Mouse (Mus musculus): Measurements from ENCODE around the gene Scube1. TPM values are rescaled to one million over a fixed set of nuclear protein-coding genes. Genes with fewer than 3 reads are reported as not detected.

Scube1 gene
- polyA plus RNA-seq, 1 experiment from 2014 or later: 32.9 TPM

- 0 out of 2 replicates have a peak, but pooled peaks cover 6% of the 10 kb centered on the region for H3K27me3 ChIP-seq (ENCODE audit: control insufficient read depth, insufficient read depth, low read length)
- H3K27ac ChIP-seq (ENCODE audit: low read depth, low read length): peak overlapping the region; percentile 45
These were observed 498 bp downstream of the Scube1 start for GRCm38 (mm10) chr15:83724160-83724885.

DNA sequence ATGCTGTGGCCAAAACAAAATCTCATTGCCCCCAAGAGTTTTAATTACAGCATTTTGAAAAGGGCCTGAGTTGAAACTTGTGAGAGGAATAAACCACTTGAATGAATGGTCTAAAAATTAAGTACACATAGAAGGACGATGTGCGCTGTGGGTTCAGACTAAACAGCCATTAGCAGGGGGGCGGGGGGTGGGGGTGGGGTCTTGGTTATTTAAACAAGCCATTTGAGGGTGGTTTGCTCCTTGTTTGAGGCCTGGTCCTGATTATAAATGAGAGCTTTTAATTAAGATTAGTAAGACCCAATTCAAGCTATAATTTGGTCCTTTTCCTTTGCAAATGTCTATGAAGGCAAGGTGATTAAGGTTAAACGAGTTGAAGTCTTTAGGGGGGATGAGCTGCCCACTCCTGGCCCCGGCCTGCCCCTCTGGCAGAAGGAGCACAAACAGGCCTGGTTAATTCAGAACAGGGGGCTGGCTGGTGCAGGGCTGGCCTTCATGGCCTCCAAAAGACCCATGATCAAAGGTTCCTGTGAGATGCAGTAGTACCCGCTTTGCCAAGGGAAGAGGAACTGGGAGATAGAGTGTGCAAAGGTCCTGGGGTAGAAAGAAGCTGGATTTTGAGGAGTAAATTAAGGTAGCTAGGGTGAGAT lies 9.1 kb downstream of the Scube1 start:
- no peaks in the 10 kb centered on the region for H3K9me3 ChIP-seq (ENCODE audit: control insufficient read depth, low read length)
- no peak overlapping the region for H3K4me3 ChIP-seq (ENCODE audit: low read depth, low read length)
- no peaks in the 10 kb centered on the region for H3K27me3 ChIP-seq (ENCODE audit: control insufficient read depth, insufficient read depth, low read length)
- no peak overlapping the region for H3K27ac ChIP-seq (ENCODE audit: low read depth, low read length)
- H3K4me2 ChIP-seq (ENCODE audit: low read depth): no peak overlapping the region
- H3K9ac ChIP-seq (ENCODE audit: low read length): no peak overlapping the region
- 64% methylated on average over 6 of the region's 6 CpGs for WGBS
- no peak for ATAC-seq (ENCODE audit: insufficient read depth, low FRiP score, low TSS enrichment)
- peaks cover 7% of the 10 kb centered on the region for H3K4me1 ChIP-seq (ENCODE audit: control insufficient read depth, insufficient read depth, low read length)
- DNase-seq (ENCODE audit: low spot score): no peak
- peaks cover 6% of the 10 kb centered on the region for H3K36me3 ChIP-seq (ENCODE audit: control insufficient read depth, insufficient read depth, low read length)

More at GRCm38 (mm10) chr15:83724160-83724885, 498 bp downstream of the Scube1 start:
- peak overlapping the region; percentile 53 for H3K9ac ChIP-seq (ENCODE audit: low read length)
- H3K4me3 ChIP-seq (ENCODE audit: low read depth, low read length): peak overlapping the region; percentile 66
- H3K36me3 ChIP-seq (ENCODE audit: control insufficient read depth, insufficient read depth, low read length): peaks cover 3% of the 10 kb centered on the region
- H3K4me1 ChIP-seq (ENCODE audit: control insufficient read depth, insufficient read depth, low read length): peaks cover 21% of the 10 kb centered on the region
- DNase-seq (ENCODE audit: low spot score) (peak; percentile 47), ATAC-seq (ENCODE audit: insufficient read depth, low FRiP score, low TSS enrichment) (peak; percentile 46)
- H3K4me2 ChIP-seq (ENCODE audit: low read depth): peak overlapping the region; percentile 79
- no peaks in the 10 kb centered on the region for H3K9me3 ChIP-seq (ENCODE audit: control insufficient read depth, low read length)
- WGBS: under 1% methylated on average over 46 of the region's 61 CpGs

DNA sequence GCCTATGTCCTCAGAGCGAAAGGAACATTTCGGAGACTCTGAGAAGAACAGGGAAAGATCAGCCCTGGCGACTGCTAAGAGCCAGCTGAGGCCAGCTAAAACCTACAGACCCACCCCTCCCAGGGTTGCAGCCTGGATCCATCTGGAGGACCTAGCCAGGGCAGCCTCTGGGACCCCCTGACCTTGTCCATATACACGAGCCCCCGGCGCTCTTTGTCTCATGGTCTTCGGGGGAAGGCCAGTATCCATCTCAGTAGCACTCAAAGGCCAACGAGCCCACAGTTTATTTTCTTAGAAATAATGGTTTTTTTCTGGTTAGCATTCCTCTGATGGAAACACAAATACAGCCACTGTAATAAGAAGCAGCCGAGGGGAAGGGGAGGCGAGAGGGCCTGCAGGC lies 12.0 kb downstream of the Scube1 start:
- H3K4me2 ChIP-seq (ENCODE audit: low read depth): no peak overlapping the region
- H3K36me3 ChIP-seq (ENCODE audit: control insufficient read depth, insufficient read depth, low read length): peaks cover 2% of the 10 kb centered on the region; the same call in 1 of the 2 replicates
- no peak overlapping the region for H3K27ac ChIP-seq (ENCODE audit: low read depth, low read length)
- H3K27me3 ChIP-seq (ENCODE audit: control insufficient read depth, insufficient read depth, low read length): no peaks in the 10 kb centered on the region
- H3K4me3 ChIP-seq (ENCODE audit: low read depth, low read length): no peak overlapping the region
- H3K9me3 ChIP-seq (ENCODE audit: control insufficient read depth, low read length): no peaks in the 10 kb centered on the region
- peaks cover 14% of the 10 kb centered on the region for H3K4me1 ChIP-seq (ENCODE audit: control insufficient read depth, insufficient read depth, low read length)
- H3K9ac ChIP-seq (ENCODE audit: low read length): no peak overlapping the region
- 77% methylated on average over 10 of the region's 10 CpGs for WGBS
- DNase-seq (ENCODE audit: low spot score) (no peak), ATAC-seq (ENCODE audit: insufficient read depth, low FRiP score, low TSS enrichment) (no peak)

- H3K9me3 ChIP-seq (ENCODE audit: control insufficient read depth, low read length): no peaks in the 10 kb centered on the region
- no peaks in the 10 kb centered on the region for H3K27me3 ChIP-seq (ENCODE audit: control insufficient read depth, insufficient read depth, low read length)
- no peak overlapping the region for H3K4me2 ChIP-seq (ENCODE audit: low read depth)
- peaks cover 2% of the 10 kb centered on the region; the same call in 1 of the 2 replicates for H3K36me3 ChIP-seq (ENCODE audit: control insufficient read depth, insufficient read depth, low read length)
- H3K4me3 ChIP-seq (ENCODE audit: low read depth, low read length): no peak overlapping the region
- no peak for ATAC-seq (ENCODE audit: insufficient read depth, low FRiP score, low TSS enrichment)
- peaks cover 14% of the 10 kb centered on the region for H3K4me1 ChIP-seq (ENCODE audit: control insufficient read depth, insufficient read depth, low read length)
- DNase-seq (ENCODE audit: low spot score): no peak
- WGBS: 88% methylated on average over 5 of the region's 5 CpGs
- H3K9ac ChIP-seq (ENCODE audit: low read length): no peak overlapping the region
- no peak overlapping the region for H3K27ac ChIP-seq (ENCODE audit: low read depth, low read length)
These were observed 12.5 kb downstream of the Scube1 start for GRCm38 (mm10) chr15:83712361-83712760.

DNA sequence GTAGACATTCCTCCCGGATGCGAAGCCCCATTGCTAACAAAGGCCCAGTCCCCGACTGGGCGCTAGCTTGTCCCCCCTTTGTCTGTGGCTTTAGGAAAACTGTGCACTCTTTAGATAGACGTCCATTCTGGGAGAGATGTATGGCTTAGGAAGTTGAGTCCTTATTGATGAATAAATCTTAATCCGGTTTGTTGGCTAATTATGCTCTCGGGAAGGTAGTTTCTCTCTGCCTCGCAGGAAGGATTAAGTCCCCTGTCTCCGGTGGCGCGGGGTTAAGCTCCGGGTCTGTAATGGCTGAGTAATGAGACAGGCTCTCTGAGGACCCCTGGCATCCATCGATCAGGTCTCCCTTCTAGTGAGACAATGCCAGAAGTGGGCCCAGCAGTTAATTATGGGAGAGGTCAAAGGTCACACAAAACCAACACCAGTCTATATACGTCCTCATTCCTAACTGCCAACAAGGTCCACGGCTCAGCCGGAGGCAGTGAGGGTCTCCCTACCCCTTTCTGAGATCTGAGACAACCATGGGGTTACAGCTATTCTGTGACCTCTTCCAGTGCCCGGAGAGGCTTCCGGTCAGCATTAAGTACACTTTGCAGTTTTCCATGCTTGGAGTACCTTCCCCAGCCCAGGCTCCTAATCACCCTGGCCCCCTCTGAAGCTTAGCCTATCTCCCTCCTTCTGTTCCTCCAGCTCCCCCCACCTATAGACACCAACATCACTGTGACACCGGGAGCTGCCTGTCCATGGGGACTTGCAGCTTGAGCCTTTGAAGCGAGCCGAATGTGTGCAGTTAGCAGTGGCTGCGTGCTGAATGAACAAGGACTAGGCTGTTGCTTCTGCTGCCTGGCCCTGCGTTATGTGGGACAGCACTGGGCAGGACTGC lies 14.7 kb downstream of the Scube1 start:
- Histone ChIP-seq H3K36me3 (ENCODE audit: control insufficient read depth, insufficient read depth, low read length) (peaks cover 2% of the 10 kb centered on the region; the same call in 1 of the 2 replicates), H3K27ac (ENCODE audit: low read depth, low read length) (no peak overlapping the region), H3K4me2 (ENCODE audit: low read depth) (peak overlapping the region; percentile 9; the same call in 1 of the 2 replicates), H3K9me3 (ENCODE audit: control insufficient read depth, low read length) (no peaks in the 10 kb centered on the region), H3K9ac (ENCODE audit: low read length) (no peak overlapping the region), H3K4me1 (ENCODE audit: control insufficient read depth, insufficient read depth, low read length) (peaks cover 18% of the 10 kb centered on the region), H3K27me3 (ENCODE audit: control insufficient read depth, insufficient read depth, low read length) (no peaks in the 10 kb centered on the region), H3K4me3 (ENCODE audit: low read depth, low read length) (no peak overlapping the region)
- DNase-seq (ENCODE audit: low spot score) (peak; percentile 70), ATAC-seq (ENCODE audit: insufficient read depth, low FRiP score, low TSS enrichment) (peak; percentile 48; the same call in 1 of the 2 replicates)
- 9% methylated on average over 23 of the region's 23 CpGs for WGBS

DNA sequence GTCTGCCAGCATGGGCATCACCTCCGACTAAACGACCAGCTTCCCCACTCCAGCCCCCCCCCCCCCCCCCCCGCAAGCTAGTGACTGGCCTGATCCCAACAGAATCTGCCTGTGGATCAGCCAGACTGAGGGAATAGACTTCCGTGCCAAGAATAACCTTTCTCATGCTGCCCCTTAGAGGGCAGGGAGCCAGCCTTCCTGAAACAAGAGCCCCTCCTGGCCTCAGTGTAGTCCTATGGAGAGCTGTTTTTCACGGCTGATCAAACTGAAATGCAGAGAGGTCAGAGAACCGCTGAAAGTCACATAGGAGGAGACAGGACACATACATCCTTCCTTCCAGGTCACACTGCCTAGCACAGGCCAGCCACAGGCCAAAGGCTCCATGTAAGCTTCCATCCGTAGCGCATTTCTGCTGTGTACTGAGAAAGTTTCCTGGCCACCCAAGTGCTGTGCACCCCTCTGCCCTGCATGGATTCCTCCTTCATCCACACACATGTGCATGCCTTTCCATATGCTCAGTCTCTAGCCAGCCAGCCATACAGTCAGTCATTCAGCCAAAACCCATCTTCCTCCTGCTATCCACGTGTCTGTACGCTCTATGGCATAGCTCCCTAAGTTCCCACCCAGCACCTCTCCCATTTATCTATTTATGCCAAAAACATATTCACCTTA lies 18.2 kb downstream of the Scube1 start:
- H3K27ac ChIP-seq (ENCODE audit: low read depth, low read length): no peak overlapping the region
- H3K36me3 ChIP-seq (ENCODE audit: control insufficient read depth, insufficient read depth, low read length): peaks cover 6% of the 10 kb centered on the region
- no peak overlapping the region for H3K4me3 ChIP-seq (ENCODE audit: low read depth, low read length)
- H3K9ac ChIP-seq (ENCODE audit: low read length): no peak overlapping the region
- no peaks in the 10 kb centered on the region for H3K9me3 ChIP-seq (ENCODE audit: control insufficient read depth, low read length)
- no peaks in the 10 kb centered on the region for H3K27me3 ChIP-seq (ENCODE audit: control insufficient read depth, insufficient read depth, low read length)
- ATAC-seq (ENCODE audit: insufficient read depth, low FRiP score, low TSS enrichment) (no peak), DNase-seq (ENCODE audit: low spot score) (no peak)
- WGBS: 38% methylated on average over 9 of the region's 10 CpGs
- peaks cover 16% of the 10 kb centered on the region for H3K4me1 ChIP-seq (ENCODE audit: control insufficient read depth, insufficient read depth, low read length)
- no peak overlapping the region for H3K4me2 ChIP-seq (ENCODE audit: low read depth)

- Histone ChIP-seq H3K27ac (ENCODE audit: low read depth, low read length) (no peak overlapping the region), H3K9ac (ENCODE audit: low read length) (no peak overlapping the region), H3K9me3 (ENCODE audit: control insufficient read depth, low read length) (no peaks in the 10 kb centered on the region), H3K4me3 (ENCODE audit: low read depth, low read length) (no peak overlapping the region), H3K4me1 (ENCODE audit: control insufficient read depth, insufficient read depth, low read length) (peaks cover 31% of the 10 kb centered on the region), H3K36me3 (ENCODE audit: control insufficient read depth, insufficient read depth, low read length) (peaks cover 6% of the 10 kb centered on the region), H3K4me2 (ENCODE audit: low read depth) (no peak overlapping the region), H3K27me3 (ENCODE audit: control insufficient read depth, insufficient read depth, low read length) (no peaks in the 10 kb centered on the region)
- ATAC-seq (ENCODE audit: insufficient read depth, low FRiP score, low TSS enrichment) (no peak), DNase-seq (ENCODE audit: low spot score) (no peak)
- WGBS: 45% methylated on average over 13 of the region's 13 CpGs
These were observed 24.3 kb downstream of the Scube1 start for GRCm38 (mm10) chr15:83700593-83700923.

All from neural tube, embryonic 11.5 days (tissue).